ENCODE assay signal across 9 mouse cellular contexts in genomic region chr11:70650322-70651175, GRCm38 (mm10). TPM values are rescaled to one million over a fixed set of nuclear protein-coding genes. Genes with fewer than 3 reads are reported as not detected.
DNase-seq lines count a peak whose midpoint lies in the region; ATAC-seq and TF ChIP-seq lines count a peak whose summit lies in the region.
"Had no signal": no experiment of that assay in that cellular context is flagged by ENCODE, and none has a peak within 500 bp of the region (broad histone marks: within the 10 kb centered on the region; RNA-seq: fewer than 3 reads in every experiment).

No protein-coding gene starts in this region.

- H3K9me3 ChIP-seq in liver, embryonic 12.5 days (replicated peaks) = no peaks in the 10 kb centered on the region
- H3K9me3 ChIP-seq in midbrain, embryonic 15.5 days = no peaks in the 10 kb centered on the region

- 40% methylated on average over 12 of the region's 12 CpGs for WGBS in liver, embryonic 12.5 days (ENCODE audit: insufficient replicate concordance)
- WGBS in midbrain, embryonic 15.5 days = 82% methylated on average over 12 of the region's 12 CpGs

- no peak for DNase-seq in gastrocnemius, adult 2 months
- DNase-seq in gastrocnemius, postnatal 36 days = no peak
- DNase-seq in 3T3-L1 (ENCODE audit: low read depth, low spot score) = peak; percentile 29
- DNase-seq in frontal cortex, postnatal 36 days (ENCODE audit: low spot score in 2 of 2) = no peak
- DNase-seq in testis, postnatal 14 days (ENCODE audit: low spot score) = no peak

- peak overlapping the region; percentile 38 for H3K4me3 ChIP-seq in gastrocnemius, adult 2 months
- H3K4me3 ChIP-seq in bone marrow macrophage, adult 2 months (ENCODE audit: insufficient read depth, low read length) = peak overlapping the region; percentile 31
- peak overlapping the region; percentile 74 for H3K4me3 ChIP-seq in liver, embryonic 12.5 days
- H3K4me3 ChIP-seq in midbrain, embryonic 15.5 days = no peak overlapping the region

- peaks cover 49% of the 10 kb centered on the region for H3K36me3 ChIP-seq in liver, embryonic 12.5 days
- peaks cover 31% of the 10 kb centered on the region for H3K36me3 ChIP-seq in midbrain, embryonic 15.5 days (replicated peaks)

- H3K9ac ChIP-seq in liver, embryonic 12.5 days = peak overlapping the region; percentile 47
- H3K9ac ChIP-seq in midbrain, embryonic 15.5 days = no peak overlapping the region

- no peak for TF ChIP-seq CTCF in gastrocnemius, adult 2 months (IDR thresholded peaks at IDR 0.05)
- TF ChIP-seq CTCF in bone marrow macrophage, adult 2 months (IDR thresholded peaks at IDR 0.05; ENCODE audit: low read depth, low read length) = no peak

- peaks cover 24% of the 10 kb centered on the region for H3K4me1 ChIP-seq in bone marrow macrophage, adult 2 months (ENCODE audit: control insufficient read depth, insufficient read depth, low read length)
- peaks cover 70% of the 10 kb centered on the region for H3K4me1 ChIP-seq in liver, embryonic 12.5 days
- peaks cover 52% of the 10 kb centered on the region for H3K4me1 ChIP-seq in midbrain, embryonic 15.5 days

- ATAC-seq in liver, embryonic 12.5 days = no peak
- no peak for ATAC-seq in midbrain, embryonic 15.5 days (replicated peaks)

- TF ChIP-seq POLR2A in bone marrow macrophage, adult 2 months (IDR thresholded peaks at IDR 0.05; ENCODE audit: borderline replicate concordance, low read depth, low read length) = no peak

- H3K27me3 ChIP-seq in liver, embryonic 12.5 days (replicated peaks) = no peaks in the 10 kb centered on the region
- H3K27me3 ChIP-seq in midbrain, embryonic 15.5 days (replicated peaks) = no peaks in the 10 kb centered on the region

- peak overlapping the region; percentile 92 for H3K27ac ChIP-seq in gastrocnemius, adult 2 months
- peak overlapping the region; percentile 30 for H3K27ac ChIP-seq in bone marrow macrophage, adult 2 months (ENCODE audit: insufficient read depth, low read depth, low read length)
- peak overlapping the region; percentile 99 for H3K27ac ChIP-seq in liver, embryonic 12.5 days
- H3K27ac ChIP-seq in midbrain, embryonic 15.5 days = no peak overlapping the region

- peak overlapping the region; percentile 93 for H3K4me2 ChIP-seq in liver, embryonic 12.5 days
- no peak overlapping the region for H3K4me2 ChIP-seq in midbrain, embryonic 15.5 days

- intact Hi-C loops in gastrocnemius, adult 2 months (cut with DNase I) = no loop called here
- intact Hi-C loops in gastrocnemius, postnatal 36 days (cut with DNase I) = loop anchor here (10.0 kb wide), 1 partner anchor 656 kb away; the partner anchor contains the start of genes Gabarap and Phf23

RNA-seq across cellular contexts. Expression of gene Slc25a11, which starts 3.3 kb away (rescaled TPM):
- total RNA-seq in gastrocnemius, adult 2 months (2021) = 100 to 1,000 TPM; 264 to 408 TPM
- total RNA-seq in gastrocnemius, postnatal 36 days (2021) = 100 to 1,000 TPM; 308 to 309 TPM
- 99.9 and 110 TPM in 2 replicates for polyA plus RNA-seq in bone marrow macrophage, adult 2 months (2012; ENCODE audit: insufficient read depth, insufficient read length, missing spikeins)
- polyA plus RNA-seq in liver, embryonic 12.5 days (2016; fragmentation: Nextera tagmentation; extraction: Ambion mirVana) = 77.3 and 83.3 TPM in 2 replicates
- polyA plus RNA-seq in midbrain, embryonic 15.5 days (2015; fragmentation: Nextera tagmentation; extraction: Ambion mirVana) = 180 and 181 TPM in 2 replicates

RNA-seq across cellular contexts. Expression of gene Rnf167, which starts 3.5 kb away (rescaled TPM):
- total RNA-seq in gastrocnemius, adult 2 months (2021) = 10 to 100 TPM; 35.0 to 38.4 TPM
- 10 to 100 TPM; 27.3 to 33.8 TPM for total RNA-seq in gastrocnemius, postnatal 36 days (2021)
- 70.1 and 76.6 TPM in 2 replicates for polyA plus RNA-seq in bone marrow macrophage, adult 2 months (2012; ENCODE audit: insufficient read depth, insufficient read length, missing spikeins)
- 73.6 and 86.1 TPM in 2 replicates for polyA plus RNA-seq in liver, embryonic 12.5 days (2016; fragmentation: Nextera tagmentation; extraction: Ambion mirVana)
- 114 and 122 TPM in 2 replicates for polyA plus RNA-seq in midbrain, embryonic 15.5 days (2015; fragmentation: Nextera tagmentation; extraction: Ambion mirVana)

RNA-seq across cellular contexts. Expression of gene Pfn1, which starts 3.9 kb away (rescaled TPM):
- total RNA-seq in gastrocnemius, adult 2 months (2021) = 100 to 1,000 TPM; 252 to 257 TPM
- 100 to 1,000 TPM; 288 to 339 TPM for total RNA-seq in gastrocnemius, postnatal 36 days (2021)
- polyA plus RNA-seq in bone marrow macrophage, adult 2 months (2012; ENCODE audit: insufficient read depth, insufficient read length, missing spikeins) = 1,781 and 1,801 TPM in 2 replicates
- 1,519 and 1,532 TPM in 2 replicates for polyA plus RNA-seq in liver, embryonic 12.5 days (2016; fragmentation: Nextera tagmentation; extraction: Ambion mirVana)
- 659 and 665 TPM in 2 replicates for polyA plus RNA-seq in midbrain, embryonic 15.5 days (2015; fragmentation: Nextera tagmentation; extraction: Ambion mirVana)

RNA-seq across cellular contexts. Expression of gene Eno3, which starts 6.5 kb away (rescaled TPM):
- total RNA-seq in gastrocnemius, adult 2 months (2021) = 1,000 to 10,000 TPM; 7,153 to 7,488 TPM
- 1,000 to 10,000 TPM; 8,161 to 9,332 TPM for total RNA-seq in gastrocnemius, postnatal 36 days (2021)
- polyA plus RNA-seq in bone marrow macrophage, adult 2 months (2012; ENCODE audit: insufficient read depth, insufficient read length, missing spikeins) = 4.7 and 7.4 TPM in 2 replicates
- polyA plus RNA-seq in liver, embryonic 12.5 days (2016; fragmentation: Nextera tagmentation; extraction: Ambion mirVana) = 6.7 and 7.6 TPM in 2 replicates
- polyA plus RNA-seq in midbrain, embryonic 15.5 days (2015; fragmentation: Nextera tagmentation; extraction: Ambion mirVana) = 8.0 and 8.3 TPM in 2 replicates

RNA-seq across cellular contexts. Expression of gene Gp1ba, which starts 11.6 kb away (rescaled TPM):
- not detected for total RNA-seq in gastrocnemius, adult 2 months (2021)
- not detected for total RNA-seq in gastrocnemius, postnatal 36 days (2021)
- polyA plus RNA-seq in bone marrow macrophage, adult 2 months (2012; ENCODE audit: insufficient read depth, insufficient read length, missing spikeins) = not detected in 2 replicates
- 5.5 and 5.6 TPM in 2 replicates for polyA plus RNA-seq in liver, embryonic 12.5 days (2016; fragmentation: Nextera tagmentation; extraction: Ambion mirVana)
- 0.11 and 0.14 TPM in 2 replicates for polyA plus RNA-seq in midbrain, embryonic 15.5 days (2015; fragmentation: Nextera tagmentation; extraction: Ambion mirVana)
- polyA plus RNA-seq: large intestine, adult 2 months had no signal
